Mouse (Mus musculus) CH12.LX (cell line): ENCODE results near the gene Slc25a17. TPM values are rescaled to one million over a fixed set of nuclear protein-coding genes. Genes with fewer than 3 reads are reported as not detected.

Experiments used
- DNase-seq: peaks from one replicate; pipeline ENCODE4 v3.0.0-alpha.2; 2013; ENCODE audit errors: extremely low read depth
- H3K27ac ChIP-seq: 2 replicates; pipeline ENCODE4 v1.5.1; 2012; ENCODE audit warnings: low read depth, mild to moderate bottlenecking, control low read depth, moderate library complexity; ENCODE audit not compliant: insufficient read depth
- H3K27me3 ChIP-seq: replicated peaks from 2 replicates; pipeline ENCODE3; 2012; ENCODE audit warnings: inconsistent platforms
- H3K36me3 ChIP-seq, 2 experiments: replicated peaks in 1 of 2; 2 replicates each; pipeline versions ENCODE3 to v1.6.1; 2012; ENCODE audit warnings: inconsistent platforms in 1 of 2, low read length in 1 of 2, mild to moderate bottlenecking in 1 of 2, mixed read lengths in 1 of 2, moderate library complexity in 1 of 2; ENCODE audit not compliant: control insufficient read depth in 1 of 2, insufficient read depth in 1 of 2
- H3K4me1 ChIP-seq, 2 experiments: 2 replicates each; pipeline ENCODE4 v1.6.1; 2012; ENCODE audit warnings: inconsistent platforms in 1 of 2, moderate library complexity in 1 of 2; ENCODE audit not compliant: insufficient read depth in 2 of 2, control insufficient read depth in 1 of 2
- H3K4me2 ChIP-seq: 2 replicates; pipeline ENCODE4 v1.6.1; 2012; ENCODE audit warnings: low read depth, mild to moderate bottlenecking, control low read depth; ENCODE audit not compliant: poor library complexity, insufficient read depth, severe bottlenecking
- H3K4me3 ChIP-seq, 3 experiments: fragments of 150-350 bp in 1 of 3; sonication (generic) in 1 of 3; replicated peaks in 1 of 3; 2 replicates each; pipeline versions ENCODE3 to v1.5.1; 2011 to 2012; ENCODE audit warnings: low read depth in 2 of 3, low read length in 2 of 3, mild to moderate bottlenecking in 2 of 3, moderate library complexity in 2 of 3, control low read depth in 1 of 3, improper control_type of control experiment in 1 of 3, inconsistent platforms in 1 of 3, mixed read lengths in 1 of 3; ENCODE audit not compliant: poor library complexity in 1 of 3
- H3K79me2 ChIP-seq: replicated peaks from 2 replicates; pipeline ENCODE4 v1.6.1; 2012; ENCODE audit warnings: mild to moderate bottlenecking, moderate library complexity; ENCODE audit not compliant: control insufficient read depth, poor library complexity, insufficient read depth, severe bottlenecking; ENCODE audit errors: extremely low read depth
- H3K9ac ChIP-seq: 2 replicates; pipeline ENCODE4 v1.6.1; 2012; ENCODE audit warnings: low read depth, mild to moderate bottlenecking, control low read depth, moderate library complexity; ENCODE audit not compliant: insufficient read depth
- H3K9me3 ChIP-seq: replicated peaks from 2 replicates; pipeline ENCODE3; 2012; ENCODE audit warnings: low read length, inconsistent platforms, mixed read lengths
- BHLHE40 ChIP-seq: IDR thresholded peaks from 2 replicates; pipeline ENCODE4 v1.6.1; 2011; ENCODE audit warnings: mild to moderate bottlenecking, low read depth, low read length, improper control_type of control experiment
- CHD1 ChIP-seq: IDR thresholded peaks from 2 replicates; pipeline ENCODE4 v1.6.1; 2012; ENCODE audit warnings: low read depth, low read length, improper control_type of control experiment, inconsistent platforms
- CTCF ChIP-seq, 2 experiments: IDR thresholded peaks in 1 of 2; conservative IDR thresholded peaks in 1 of 2; 2 replicates each; pipeline ENCODE4 v1.5.1; 2011 to 2012; ENCODE audit warnings: low read depth in 2 of 2, low read length in 2 of 2, improper control_type of control experiment in 1 of 2, inconsistent platforms in 1 of 2, mild to moderate bottlenecking in 1 of 2, moderate library complexity in 1 of 2
- ELF1 ChIP-seq: IDR thresholded peaks from 2 replicates; pipeline ENCODE4 v1.6.1; 2014; ENCODE audit warnings: low read depth, mild to moderate bottlenecking, inconsistent platforms, low read length, improper control_type of control experiment
- IRF4 ChIP-seq: IDR thresholded peaks from 2 replicates; pipeline ENCODE4 v1.6.1; 2014; ENCODE audit warnings: low read depth, mild to moderate bottlenecking, inconsistent platforms, low read length, improper control_type of control experiment
- JUND ChIP-seq: conservative IDR thresholded peaks from 2 replicates; pipeline ENCODE4 v1.6.1; 2011; ENCODE audit warnings: low read depth, low read length, improper control_type of control experiment
- KAT2A ChIP-seq: IDR thresholded peaks from 2 replicates; pipeline ENCODE4 v1.6.1; 2012; ENCODE audit warnings: low read length, improper control_type of control experiment, inconsistent platforms; ENCODE audit not compliant: insufficient replicate concordance
- MAFK ChIP-seq: IDR thresholded peaks from 2 replicates; pipeline ENCODE4 v1.6.1; 2011; ENCODE audit warnings: low read length, improper control_type of control experiment; ENCODE audit not compliant: insufficient replicate concordance
- MAZ ChIP-seq: IDR thresholded peaks from 2 replicates; pipeline ENCODE4 v1.6.1; 2012; ENCODE audit warnings: low read depth, mild to moderate bottlenecking, inconsistent platforms, low read length, improper control_type of control experiment, moderate library complexity
- MEF2A ChIP-seq: IDR thresholded peaks from 2 replicates; pipeline ENCODE4 v1.6.1; 2014; ENCODE audit warnings: low read depth, mild to moderate bottlenecking, inconsistent platforms, low read length, improper control_type of control experiment, borderline replicate concordance
- MXI1 ChIP-seq: IDR thresholded peaks from 2 replicates; pipeline ENCODE4 v1.6.1; 2011; ENCODE audit warnings: mild to moderate bottlenecking, low read depth, low read length, improper control_type of control experiment
- MYC ChIP-seq: IDR thresholded peaks from 2 replicates; pipeline ENCODE4 v1.6.1; 2011; ENCODE audit warnings: low read depth, mild to moderate bottlenecking, improper control_type of control experiment, low read length
- NRF1 ChIP-seq: IDR thresholded peaks from 2 replicates; pipeline ENCODE4 v1.6.1; 2014; ENCODE audit warnings: low read depth, mild to moderate bottlenecking, inconsistent platforms, low read length, improper control_type of control experiment, moderate library complexity
- PAX5 ChIP-seq: IDR thresholded peaks from 2 replicates; pipeline ENCODE4 v1.6.1; 2012; ENCODE audit warnings: low read length, inconsistent platforms, mixed read lengths
- RAD21 ChIP-seq: IDR thresholded peaks from 2 replicates; pipeline ENCODE4 v1.6.1; 2011; ENCODE audit warnings: low read depth, mild to moderate bottlenecking, low read length, improper control_type of control experiment, moderate library complexity
- RCOR1 ChIP-seq: conservative IDR thresholded peaks from 2 replicates; pipeline ENCODE4 v1.6.1; 2012; ENCODE audit warnings: low read depth, mild to moderate bottlenecking, inconsistent platforms, low read length, improper control_type of control experiment
- SIN3A ChIP-seq: IDR thresholded peaks from 2 replicates; pipeline ENCODE4 v1.6.1; 2012; ENCODE audit warnings: low read length, improper control_type of control experiment, inconsistent platforms
- TBP ChIP-seq: conservative IDR thresholded peaks from 2 replicates; pipeline ENCODE4 v1.6.1; 2011; ENCODE audit warnings: low read depth, low read length, improper control_type of control experiment
- UBTF ChIP-seq: IDR thresholded peaks from 2 replicates; pipeline ENCODE4 v1.6.1; 2012; ENCODE audit warnings: low read depth, mild to moderate bottlenecking, inconsistent platforms, low read length, improper control_type of control experiment, moderate library complexity
- ZMIZ1 ChIP-seq: IDR thresholded peaks from 2 replicates; pipeline ENCODE4 v1.6.1; 2012; ENCODE audit warnings: low read depth, mild to moderate bottlenecking, inconsistent platforms, low read length, improper control_type of control experiment
- ZNF384 ChIP-seq: IDR thresholded peaks from 2 replicates; pipeline ENCODE4 v1.6.1; 2012; ENCODE audit warnings: low read depth, low read length, improper control_type of control experiment, inconsistent platforms
- dilution Hi-C: fragments of 300-500 bp; cut with MboI; formaldehyde crosslinking; loops from 2 replicates; pipeline ENCODE4 v1.14.3; 2020; ENCODE audit warnings: low sequenced_read_pairs; ENCODE audit not compliant: extremely low pct_unique_long_range_greater_than_20kb, extremely low pct_ligation_motif_present
- in situ Hi-C: fragments of 300-500 bp; cut with MboI; formaldehyde crosslinking; loops from 3 replicates; pipeline ENCODE4 v1.14.3; 2019; ENCODE audit warnings: low sequenced_read_pairs, low pct_ligation_motif_present, low pct_unique_long_range_greater_than_20kb, mixed read lengths
- polyA plus RNA-seq: library from polyadenylated mRNA; unstranded; fragments of >175 nt; gene quantifications from 2 replicates; pipeline ENCODE4 v1.2.1, GENCODE M21; 2012; ENCODE audit warnings: low read depth; ENCODE audit not compliant: insufficient read length
- total RNA-seq, 2 experiments: library from RNA; depleted of rRNA; stranded (reverse); fragments of 300-350 nt in 1 of 2; fragments of >200 nt in 1 of 2; gene quantifications; 2 replicates each; pipeline ENCODE4 v1.2.3; 2012 to 2014

The Slc25a17 gene
- total and polyA plus RNA-seq, 3 experiments, result 48.0 to 99.4 (median 76.9) TPM

DNA sequence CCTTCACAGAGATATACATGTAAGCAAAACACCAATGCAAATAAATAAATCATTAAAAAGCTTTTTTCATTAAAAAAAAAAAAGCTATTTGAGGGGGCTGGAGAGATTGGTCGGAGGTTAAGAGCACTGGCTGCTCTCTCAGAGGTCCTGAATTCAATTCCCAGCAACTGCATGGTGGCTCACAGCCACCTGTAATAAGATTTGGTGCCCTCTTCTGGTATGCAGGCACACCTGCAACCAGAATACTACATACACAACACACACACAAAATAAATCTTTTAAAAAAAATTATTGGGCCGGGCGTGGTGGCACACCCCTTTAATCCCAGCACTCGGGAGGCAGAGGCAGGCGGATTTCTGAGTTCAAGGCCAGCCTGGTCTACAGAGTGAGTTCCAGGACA, 25.7 kb upstream of the Slc25a17 start:
- Histone ChIP-seq H3K36me3 (peaks cover 55 to 90% of the 10 kb centered on the region in 2 experiments), H3K27ac (no peak overlapping the region), H3K4me2 (no peak overlapping the region), H3K9me3 (peaks cover 2% of the 10 kb centered on the region), H3K4me3 (no peak overlapping the region), H3K79me2 (peaks cover 32% of the 10 kb centered on the region), H3K9ac (no peak overlapping the region), H3K4me1 (no peaks in the 10 kb centered on the region), H3K27me3 (no peaks in the 10 kb centered on the region)
- in situ Hi-C loops, result no loop called here
- no peak for TF ChIP-seq MAFK
- TF ChIP-seq UBTF, result no peak
- TF ChIP-seq KAT2A, result no peak
- TF ChIP-seq CTCF (conservative IDR thresholded peaks at IDR 0.05 in 1 of 2, IDR thresholded peaks at IDR 0.05 in 1 of 2; ENCODE audit: low read depth in 2 of 2, low read length in 2 of 2), result peak in 1 of 2 experiments; percentile 38; a peak in 2 of 4 replicates
- no peak for TF ChIP-seq PAX5
- TF ChIP-seq MEF2A, result no peak
- no peak for DNase-seq
- dilution Hi-C loops, result no loop called here

DNA sequence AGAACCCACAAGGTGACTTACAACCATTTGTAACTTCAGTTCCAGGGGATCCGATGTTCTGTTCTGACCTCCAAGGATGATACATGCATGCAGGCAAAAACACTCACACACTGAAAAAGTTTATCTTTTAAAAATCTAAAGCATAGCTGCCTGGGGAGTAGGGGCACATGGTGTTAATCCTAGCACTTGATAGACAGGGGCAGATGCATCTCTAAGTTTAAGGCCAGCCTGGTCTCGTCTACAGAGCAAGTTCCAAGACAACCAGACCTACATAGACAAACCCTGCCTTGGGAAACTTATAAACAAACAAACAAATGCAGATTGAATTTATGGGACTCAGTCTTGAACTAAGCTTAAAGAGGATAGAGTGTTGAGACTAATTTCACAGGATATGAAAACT, 18.2 kb upstream of the Slc25a17 start:
- no peaks in the 10 kb centered on the region for H3K9me3 ChIP-seq
- no peak overlapping the region for H3K4me3 ChIP-seq
- no peak overlapping the region for H3K27ac ChIP-seq
- H3K79me2 ChIP-seq, result peaks cover 6% of the 10 kb centered on the region
- no peak for DNase-seq
- no peak overlapping the region for H3K4me2 ChIP-seq
- dilution Hi-C loops, result no loop called here
- peaks cover 49 to 82% of the 10 kb centered on the region in 2 experiments for H3K36me3 ChIP-seq
- in situ Hi-C loops, result no loop called here
- H3K27me3 ChIP-seq, result no peaks in the 10 kb centered on the region
- TF ChIP-seq RAD21 (no peak), BHLHE40 (no peak), NRF1 (no peak), ELF1 (no peak), TBP (no peak), CHD1 (no peak), MYC (no peak), RCOR1 (no peak), SIN3A (no peak), ZNF384 (no peak), ZMIZ1 (no peak), IRF4 (no peak), MXI1 (no peak), JUND (no peak), MAZ (no peak)
- no peaks in the 10 kb centered on the region for H3K4me1 ChIP-seq
- no peak overlapping the region for H3K9ac ChIP-seq
